Mouse (Mus musculus): Measurements from ENCODE around the gene Vav2. TPM values are rescaled to one million over a fixed set of nuclear protein-coding genes. Genes with fewer than 3 reads are reported as not detected.

The Vav2 gene
- polyA plus RNA-seq, 1 experiment from 2014 or later, result 16.9 TPM

- Histone ChIP-seq H3K36me3 (no peaks in the 10 kb centered on the region), H3K27me3 (ENCODE audit: insufficient read depth, poor library complexity, severe bottlenecking) (no peaks in the 10 kb centered on the region), H3K4me3 (no peak overlapping the region), H3K27ac (no peak overlapping the region), H3K4me1 (replicated peaks) (peaks cover 82% of the 10 kb centered on the region), H3K9me3 (no peaks in the 10 kb centered on the region)
- DNase-seq (ENCODE audit: low spot score), result no peak
- WGBS, result 52% methylated on average over 12 of the region's 12 CpGs
These were observed 53.5 kb downstream of the Vav2 start for GRCm38 (mm10) chr2:27373349-27373748.

- Histone ChIP-seq H3K27me3 (ENCODE audit: insufficient read depth, poor library complexity, severe bottlenecking) (no peaks in the 10 kb centered on the region), H3K27ac (0 out of 2 replicates have a peak overlapping the region, but pooled peaks have one; percentile 24), H3K4me1 (replicated peaks) (peaks cover 82% of the 10 kb centered on the region), H3K9me3 (no peaks in the 10 kb centered on the region), H3K36me3 (no peaks in the 10 kb centered on the region), H3K4me3 (no peak overlapping the region)
- no peak for DNase-seq (ENCODE audit: low spot score)
- 94% methylated on average over 2 of the region's 2 CpGs for WGBS
These were observed 55.4 kb downstream of the Vav2 start for GRCm38 (mm10) chr2:27371450-27371849.

GRCm38 (mm10) chr2:27368980-27369379, 57.9 kb downstream of the Vav2 start:
- H3K36me3 ChIP-seq, result no peaks in the 10 kb centered on the region
- whole genome bisulfite sequencing, result 63% methylated on average over 8 of the region's 8 CpGs
- no peak overlapping the region for H3K4me3 ChIP-seq
- peaks cover 71% of the 10 kb centered on the region for H3K4me1 ChIP-seq (replicated peaks)
- H3K27ac ChIP-seq, result peak overlapping the region; percentile 40; the same call in 1 of the 2 replicates
- H3K9me3 ChIP-seq, result no peaks in the 10 kb centered on the region
- DNase-seq (ENCODE audit: low spot score), result no peak
- H3K27me3 ChIP-seq (ENCODE audit: insufficient read depth, poor library complexity, severe bottlenecking), result no peaks in the 10 kb centered on the region

- Histone ChIP-seq H3K27ac (no peak overlapping the region), H3K27me3 (ENCODE audit: insufficient read depth, poor library complexity, severe bottlenecking) (no peaks in the 10 kb centered on the region), H3K4me3 (no peak overlapping the region), H3K9me3 (no peaks in the 10 kb centered on the region), H3K36me3 (no peaks in the 10 kb centered on the region), H3K4me1 (replicated peaks) (peaks cover 80% of the 10 kb centered on the region)
- 87% methylated on average over 4 of the region's 4 CpGs for WGBS
- DNase-seq (ENCODE audit: low spot score), result no peak
These were observed 61.5 kb downstream of the Vav2 start for GRCm38 (mm10) chr2:27365296-27365695.

- H3K27ac ChIP-seq, result peak overlapping the region; percentile 84
- peaks cover 67% of the 10 kb centered on the region for H3K4me1 ChIP-seq (replicated peaks)
- H3K36me3 ChIP-seq, result no peaks in the 10 kb centered on the region
- no peak overlapping the region for H3K4me3 ChIP-seq
- H3K9me3 ChIP-seq, result no peaks in the 10 kb centered on the region
- 30% methylated on average over 5 of the region's 5 CpGs for WGBS
- no peak for DNase-seq (ENCODE audit: low spot score)
- H3K27me3 ChIP-seq (ENCODE audit: insufficient read depth, poor library complexity, severe bottlenecking), result no peaks in the 10 kb centered on the region
These were observed 65.0 kb downstream of the Vav2 start for GRCm38 (mm10) chr2:27361786-27362185.

GRCm38 (mm10) chr2:27358461-27358860, 68.4 kb downstream of the Vav2 start:
- WGBS, result 71% methylated on average over 2 of the region's 2 CpGs
- H3K9me3 ChIP-seq, result no peaks in the 10 kb centered on the region
- H3K36me3 ChIP-seq, result no peaks in the 10 kb centered on the region; the same call in 1 of the 2 replicates
- peak overlapping the region; percentile 41; the same call in 1 of the 2 replicates for H3K27ac ChIP-seq
- DNase-seq (ENCODE audit: low spot score), result no peak
- H3K4me1 ChIP-seq (replicated peaks), result peaks cover 80% of the 10 kb centered on the region
- no peak overlapping the region for H3K4me3 ChIP-seq
- no peaks in the 10 kb centered on the region for H3K27me3 ChIP-seq (ENCODE audit: insufficient read depth, poor library complexity, severe bottlenecking)

GRCm38 (mm10) chr2:27355684-27356083, 71.1 kb downstream of the Vav2 start:
- no peak overlapping the region for H3K4me3 ChIP-seq
- 0 out of 2 replicates have a peak, but pooled peaks cover 7% of the 10 kb centered on the region for H3K9me3 ChIP-seq
- H3K27me3 ChIP-seq (ENCODE audit: insufficient read depth, poor library complexity, severe bottlenecking), result no peaks in the 10 kb centered on the region
- peak; percentile 31 for DNase-seq (ENCODE audit: low spot score)
- H3K4me1 ChIP-seq (replicated peaks), result peaks cover 67% of the 10 kb centered on the region
- H3K36me3 ChIP-seq, result peaks cover 12% of the 10 kb centered on the region
- WGBS, result 44% methylated on average over 4 of the region's 4 CpGs
- H3K27ac ChIP-seq, result peak overlapping the region; percentile 78

- H3K9me3 ChIP-seq, result 0 out of 2 replicates have a peak, but pooled peaks cover 9% of the 10 kb centered on the region
- no peak overlapping the region for H3K4me3 ChIP-seq
- no peak for DNase-seq (ENCODE audit: low spot score)
- peak overlapping the region; percentile 78 for H3K27ac ChIP-seq
- H3K27me3 ChIP-seq (ENCODE audit: insufficient read depth, poor library complexity, severe bottlenecking), result no peaks in the 10 kb centered on the region
- peaks cover 58% of the 10 kb centered on the region for H3K4me1 ChIP-seq (replicated peaks)
- H3K36me3 ChIP-seq, result peaks cover 22% of the 10 kb centered on the region
- 74% methylated on average over 6 of the region's 6 CpGs for WGBS
These were observed 72.1 kb downstream of the Vav2 start for GRCm38 (mm10) chr2:27354610-27355211.

- no peak overlapping the region for H3K4me3 ChIP-seq
- H3K27me3 ChIP-seq (ENCODE audit: insufficient read depth, poor library complexity, severe bottlenecking), result no peaks in the 10 kb centered on the region
- WGBS, result 85% methylated on average over 8 of the region's 8 CpGs
- peaks cover 46% of the 10 kb centered on the region for H3K4me1 ChIP-seq (replicated peaks)
- H3K9me3 ChIP-seq, result 0 out of 2 replicates have a peak, but pooled peaks cover 9% of the 10 kb centered on the region
- H3K27ac ChIP-seq, result peak overlapping the region; percentile 56
- no peak for DNase-seq (ENCODE audit: low spot score)
- H3K36me3 ChIP-seq, result peaks cover 29% of the 10 kb centered on the region
These were observed 74.1 kb downstream of the Vav2 start for GRCm38 (mm10) chr2:27352720-27353119.

- Histone ChIP-seq H3K9me3 (0 out of 2 replicates have a peak, but pooled peaks cover 9% of the 10 kb centered on the region), H3K4me1 (replicated peaks) (peaks cover 48% of the 10 kb centered on the region), H3K36me3 (peaks cover 29% of the 10 kb centered on the region), H3K27ac (no peak overlapping the region), H3K4me3 (no peak overlapping the region), H3K27me3 (ENCODE audit: insufficient read depth, poor library complexity, severe bottlenecking) (no peaks in the 10 kb centered on the region)
- WGBS, result 96% methylated on average over 5 of the region's 5 CpGs
- DNase-seq (ENCODE audit: low spot score), result no peak
These were observed 76.5 kb downstream of the Vav2 start for GRCm38 (mm10) chr2:27350371-27350770.

- Histone ChIP-seq H3K27ac (peak overlapping the region; percentile 64), H3K4me1 (replicated peaks) (peaks cover 57% of the 10 kb centered on the region), H3K9me3 (no peaks in the 10 kb centered on the region), H3K27me3 (ENCODE audit: insufficient read depth, poor library complexity, severe bottlenecking) (no peaks in the 10 kb centered on the region), H3K4me3 (no peak overlapping the region), H3K36me3 (peaks cover under 1% of the 10 kb centered on the region; the same call in 1 of the 2 replicates)
- WGBS, result 57% methylated on average over 12 of the region's 12 CpGs
- no peak for DNase-seq (ENCODE audit: low spot score)
These were observed 82.8 kb downstream of the Vav2 start for GRCm38 (mm10) chr2:27343984-27344453.

- H3K4me1 ChIP-seq (replicated peaks), result peaks cover 66% of the 10 kb centered on the region
- H3K27ac ChIP-seq, result no peak overlapping the region
- no peaks in the 10 kb centered on the region for H3K9me3 ChIP-seq
- DNase-seq (ENCODE audit: low spot score), result no peak
- WGBS, result 82% methylated on average over 6 of the region's 6 CpGs
- H3K36me3 ChIP-seq, result peaks cover 9% of the 10 kb centered on the region
- no peaks in the 10 kb centered on the region for H3K27me3 ChIP-seq (ENCODE audit: insufficient read depth, poor library complexity, severe bottlenecking)
- no peak overlapping the region for H3K4me3 ChIP-seq
These were observed 86.2 kb downstream of the Vav2 start for GRCm38 (mm10) chr2:27340682-27341081.

- WGBS, result 61% methylated on average over 8 of the region's 8 CpGs
- Histone ChIP-seq H3K4me1 (replicated peaks) (peaks cover 53% of the 10 kb centered on the region), H3K27ac (peak overlapping the region; percentile 46; the same call in 1 of the 2 replicates), H3K4me3 (no peak overlapping the region), H3K36me3 (peaks cover 18% of the 10 kb centered on the region), H3K27me3 (ENCODE audit: insufficient read depth, poor library complexity, severe bottlenecking) (no peaks in the 10 kb centered on the region), H3K9me3 (no peaks in the 10 kb centered on the region)
- DNase-seq (ENCODE audit: low spot score), result no peak
These were observed 87.8 kb downstream of the Vav2 start for GRCm38 (mm10) chr2:27339051-27339450.

All from hindbrain, embryonic 10.5 days (tissue).